Mouse (Mus musculus) small intestine, adult 2 months (tissue): ENCODE data around the gene Gm20422.

Experiments
- CTCF ChIP-seq: fragments of 200-500 bp; IDR thresholded peaks from 2 replicates; pipeline ENCODE4 v1.5.1; 2012; ENCODE audit warnings: low read depth, mild to moderate bottlenecking, control low read depth, inconsistent platforms, low read length, moderate library complexity, mixed read lengths; ENCODE audit not compliant: insufficient replicate concordance, insufficient read length; ENCODE audit errors: extremely low read depth
- POLR2A ChIP-seq: fragments of 200-500 bp; IDR thresholded peaks from 2 replicates; pipeline ENCODE4 v1.6.1; 2012; ENCODE audit warnings: low read depth, mild to moderate bottlenecking, control low read depth, inconsistent platforms, low read length, moderate library complexity

- no peak for TF ChIP-seq CTCF
- no peak for TF ChIP-seq POLR2A
These were observed 27.5 kb upstream of the Gm20422 start for GRCm38 (mm10) chr8:69802216-69802615.
